Mouse (Mus musculus) small intestine, adult 2 months (tissue): ENCODE measurements around the gene Mrps15.

Experiments used
- CTCF ChIP-seq: fragments of 200-500 bp; IDR thresholded peaks from 2 replicates; pipeline ENCODE4 v1.5.1; 2012; ENCODE audit warnings: low read depth, mild to moderate bottlenecking, control low read depth, inconsistent platforms, low read length, moderate library complexity, mixed read lengths; ENCODE audit not compliant: insufficient replicate concordance, insufficient read length; ENCODE audit errors: extremely low read depth
- POLR2A ChIP-seq: fragments of 200-500 bp; IDR thresholded peaks from 2 replicates; pipeline ENCODE4 v1.6.1; 2012; ENCODE audit warnings: low read depth, mild to moderate bottlenecking, control low read depth, inconsistent platforms, low read length, moderate library complexity

DNA sequence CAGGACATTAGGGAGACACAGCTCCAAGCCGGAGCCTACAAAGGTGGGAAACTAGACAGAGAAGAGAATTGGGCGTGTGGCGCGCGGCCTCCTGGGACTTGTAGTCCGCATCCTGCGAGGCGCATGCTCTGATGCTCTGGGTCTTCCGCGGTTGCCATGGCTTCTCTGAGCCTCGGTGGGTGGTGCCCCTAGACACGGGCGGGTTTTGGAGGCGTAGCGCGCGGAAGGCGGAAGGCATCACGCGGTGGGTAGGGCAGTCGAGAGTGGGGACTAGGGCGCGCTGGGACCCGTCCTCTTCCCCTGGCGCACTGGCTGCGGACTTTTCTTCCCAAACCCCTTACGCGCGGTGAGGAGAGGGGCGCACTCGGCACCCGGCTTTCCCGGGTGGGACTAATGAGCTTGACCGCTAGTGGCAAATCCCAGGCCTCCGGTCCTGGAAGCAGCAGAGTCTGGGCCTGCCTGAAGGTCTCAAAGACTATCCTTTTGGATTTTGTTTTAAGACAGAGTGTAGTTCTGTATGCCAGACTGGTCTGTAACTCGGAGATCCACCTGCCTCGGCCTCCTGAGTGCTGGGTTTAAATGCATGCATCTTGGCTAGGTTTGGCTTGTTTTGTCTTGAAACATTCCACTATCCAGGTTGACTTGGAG lies 49.9 kb downstream of the Mrps15 start, which contains the start of gene Lsm10:
- TF ChIP-seq POLR2A (peak; percentile 74), CTCF (no peak)
